Mouse (Mus musculus): ENCODE measurements around the gene Ifnar2. TPM values are rescaled to one million over a fixed set of nuclear protein-coding genes. Genes with fewer than 3 reads are reported as not detected.

The Ifnar2 gene
- polyA plus RNA-seq, 1 experiment from 2014 or later, result 59.2 TPM

GRCm38 (mm10) chr16:91404187-91404586 lies 31.6 kb downstream of the Ifnar2 start:
- no peak overlapping the region for H3K4me2 ChIP-seq (ENCODE audit: low read length)

GRCm38 (mm10) chr16:91404828-91405577 lies 32.4 kb downstream of the Ifnar2 start:
- Histone ChIP-seq H3K36me3 (ENCODE audit: control insufficient read depth, insufficient read depth, low read length) (peaks cover 52% of the 10 kb centered on the region), H3K9ac (ENCODE audit: low read length) (peak overlapping the region; percentile 95), H3K9me3 (ENCODE audit: control insufficient read depth, low read length) (no peaks in the 10 kb centered on the region), H3K27ac (replicated peaks in 1 of 2; ENCODE audit: control insufficient read depth in 1 of 2, insufficient read depth in 1 of 2, low read depth in 2 of 2, low read length in 2 of 2) (peak overlapping the region in 1 of 2 experiments; percentile 92; a peak in 1 of 4 replicates), H3K4me1 (ENCODE audit: control insufficient read depth in 2 of 2, insufficient read depth in 2 of 2, low read length in 2 of 2) (peaks cover 13 to 27% of the 10 kb centered on the region in 2 experiments; a peak in 3 of 4 replicates), H3K4me2 (ENCODE audit: low read length) (0 out of 2 replicates have a peak overlapping the region, but pooled peaks have one; percentile 70), H3K27me3 (ENCODE audit: control insufficient read depth, insufficient read depth, low read length) (no peaks in the 10 kb centered on the region), H3K4me3 (ENCODE audit: control insufficient read depth in 1 of 2, insufficient read depth in 1 of 2, low read depth in 1 of 2, low read length in 2 of 2) (0 out of 4 replicates have a peak overlapping the region, but pooled peaks of 1 of the 2 experiments have one; percentile 92)
- ATAC-seq (ENCODE audit: insufficient number of reproducible peaks, insufficient read depth, low FRiP score, low read depth), result no peak
- 75% methylated on average over 10 of the region's 10 CpGs for WGBS

More at GRCm38 (mm10) chr16:91404187-91404586, 31.6 kb downstream of the Ifnar2 start:
- WGBS, result 86% methylated on average over 8 of the region's 8 CpGs
- no peak for ATAC-seq (ENCODE audit: insufficient number of reproducible peaks, insufficient read depth, low FRiP score, low read depth)
- peaks cover 45% of the 10 kb centered on the region for H3K36me3 ChIP-seq (ENCODE audit: control insufficient read depth, insufficient read depth, low read length)
- H3K4me1 ChIP-seq (ENCODE audit: control insufficient read depth in 2 of 2, insufficient read depth in 2 of 2, low read length in 2 of 2), result peaks cover 13 to 23% of the 10 kb centered on the region in 2 experiments; a peak in 3 of 4 replicates
- H3K9ac ChIP-seq (ENCODE audit: low read length), result no peak overlapping the region
- no peaks in the 10 kb centered on the region for H3K9me3 ChIP-seq (ENCODE audit: control insufficient read depth, low read length)
- H3K4me3 ChIP-seq (ENCODE audit: control insufficient read depth in 1 of 2, insufficient read depth in 1 of 2, low read depth in 1 of 2, low read length in 2 of 2), result no peak overlapping the region
- no peak overlapping the region for H3K27ac ChIP-seq (replicated peaks in 1 of 2; ENCODE audit: control insufficient read depth in 1 of 2, insufficient read depth in 1 of 2, low read depth in 2 of 2, low read length in 2 of 2)
- no peaks in the 10 kb centered on the region for H3K27me3 ChIP-seq (ENCODE audit: control insufficient read depth, insufficient read depth, low read length)

GRCm38 (mm10) chr16:91405640-91406584 lies 33.3 kb downstream of the Ifnar2 start, which contains the start of gene Il10rb:
Il10rb (plus strand) TSS chr16:91406164.
- Histone ChIP-seq H3K4me2 (ENCODE audit: low read length) (peak within 1 kb of the TSS; percentile 70), H3K27ac (replicated peaks in 1 of 2; ENCODE audit: control insufficient read depth in 1 of 2, insufficient read depth in 1 of 2, low read depth in 2 of 2, low read length in 2 of 2) (peak within 1 kb of the TSS; percentile 80 to 92), H3K9me3 (ENCODE audit: control insufficient read depth, low read length) (no peaks in the 10 kb centered on the region), H3K4me3 (ENCODE audit: control insufficient read depth in 1 of 2, insufficient read depth in 1 of 2, low read depth in 1 of 2, low read length in 2 of 2) (peak within 1 kb of the TSS; percentile 92 to 94), H3K27me3 (ENCODE audit: control insufficient read depth, insufficient read depth, low read length) (no peaks in the 10 kb centered on the region), H3K36me3 (ENCODE audit: control insufficient read depth, insufficient read depth, low read length) (peaks cover 53% of the 10 kb centered on the region), H3K4me1 (ENCODE audit: control insufficient read depth in 2 of 2, insufficient read depth in 2 of 2, low read length in 2 of 2) (peaks cover 13 to 27% of the 10 kb centered on the region in 2 experiments; a peak in 3 of 4 replicates), H3K9ac (ENCODE audit: low read length) (peak within 1 kb of the TSS; percentile 95)
- peak; percentile 86 for ATAC-seq (ENCODE audit: insufficient number of reproducible peaks, insufficient read depth, low FRiP score, low read depth)
- 4% methylated on average over 48 of the region's 51 CpGs for WGBS

- Histone ChIP-seq H3K27ac (replicated peaks in 1 of 2; ENCODE audit: control insufficient read depth in 1 of 2, insufficient read depth in 1 of 2, low read depth in 2 of 2, low read length in 2 of 2) (peak overlapping the region; percentile 80 to 92), H3K9me3 (ENCODE audit: control insufficient read depth, low read length) (no peaks in the 10 kb centered on the region), H3K4me2 (ENCODE audit: low read length) (peak overlapping the region; percentile 70), H3K36me3 (ENCODE audit: control insufficient read depth, insufficient read depth, low read length) (peaks cover 53% of the 10 kb centered on the region), H3K27me3 (ENCODE audit: control insufficient read depth, insufficient read depth, low read length) (no peaks in the 10 kb centered on the region), H3K4me3 (ENCODE audit: control insufficient read depth in 1 of 2, insufficient read depth in 1 of 2, low read depth in 1 of 2, low read length in 2 of 2) (peak overlapping the region; percentile 92 to 94), H3K9ac (ENCODE audit: low read length) (peak overlapping the region; percentile 95), H3K4me1 (ENCODE audit: control insufficient read depth in 2 of 2, insufficient read depth in 2 of 2, low read length in 2 of 2) (peaks cover 13 to 27% of the 10 kb centered on the region in 2 experiments; a peak in 3 of 4 replicates)
- WGBS, result under 1% methylated on average over 13 of the region's 13 CpGs
- no peak for ATAC-seq (ENCODE audit: insufficient number of reproducible peaks, insufficient read depth, low FRiP score, low read depth)
These were observed 34.1 kb downstream of the Ifnar2 start for GRCm38 (mm10) chr16:91406585-91407220.

- WGBS, result 56% methylated on average over 12 of the region's 12 CpGs
- Histone ChIP-seq H3K27ac (replicated peaks in 1 of 2; ENCODE audit: control insufficient read depth in 1 of 2, insufficient read depth in 1 of 2, low read depth in 2 of 2, low read length in 2 of 2) (no peak overlapping the region), H3K27me3 (ENCODE audit: control insufficient read depth, insufficient read depth, low read length) (no peaks in the 10 kb centered on the region), H3K36me3 (ENCODE audit: control insufficient read depth, insufficient read depth, low read length) (peaks cover 85% of the 10 kb centered on the region), H3K9ac (ENCODE audit: low read length) (no peak overlapping the region), H3K9me3 (ENCODE audit: control insufficient read depth, low read length) (no peaks in the 10 kb centered on the region), H3K4me2 (ENCODE audit: low read length) (no peak overlapping the region), H3K4me1 (ENCODE audit: control insufficient read depth in 2 of 2, insufficient read depth in 2 of 2, low read length in 2 of 2) (peaks cover 7 to 30% of the 10 kb centered on the region in 2 experiments), H3K4me3 (ENCODE audit: control insufficient read depth in 1 of 2, insufficient read depth in 1 of 2, low read depth in 1 of 2, low read length in 2 of 2) (no peak overlapping the region)
- no peak for ATAC-seq (ENCODE audit: insufficient number of reproducible peaks, insufficient read depth, low FRiP score, low read depth)
These were observed 40.7 kb downstream of the Ifnar2 start for GRCm38 (mm10) chr16:91413102-91413844.

GRCm38 (mm10) chr16:91415391-91416189 lies 43.0 kb downstream of the Ifnar2 start:
- H3K9me3 ChIP-seq (ENCODE audit: control insufficient read depth, low read length), result no peaks in the 10 kb centered on the region
- H3K27me3 ChIP-seq (ENCODE audit: control insufficient read depth, insufficient read depth, low read length), result no peaks in the 10 kb centered on the region
- ATAC-seq (ENCODE audit: insufficient number of reproducible peaks, insufficient read depth, low FRiP score, low read depth), result no peak
- no peak overlapping the region for H3K4me2 ChIP-seq (ENCODE audit: low read length)
- peak overlapping the region in 1 of 2 experiments; percentile 93; a peak in 2 of 4 replicates for H3K27ac ChIP-seq (replicated peaks in 1 of 2; ENCODE audit: control insufficient read depth in 1 of 2, insufficient read depth in 1 of 2, low read depth in 2 of 2, low read length in 2 of 2)
- no peak overlapping the region for H3K4me3 ChIP-seq (ENCODE audit: control insufficient read depth in 1 of 2, insufficient read depth in 1 of 2, low read depth in 1 of 2, low read length in 2 of 2)
- no peak overlapping the region for H3K9ac ChIP-seq (ENCODE audit: low read length)
- H3K4me1 ChIP-seq (ENCODE audit: control insufficient read depth in 2 of 2, insufficient read depth in 2 of 2, low read length in 2 of 2), result peaks cover 7 to 22% of the 10 kb centered on the region in 2 experiments
- 77% methylated on average over 9 of the region's 9 CpGs for WGBS
- H3K36me3 ChIP-seq (ENCODE audit: control insufficient read depth, insufficient read depth, low read length), result peaks cover 92% of the 10 kb centered on the region
